8 mouse cellular contexts compared by ENCODE assay signal in the genomic region with DNA sequence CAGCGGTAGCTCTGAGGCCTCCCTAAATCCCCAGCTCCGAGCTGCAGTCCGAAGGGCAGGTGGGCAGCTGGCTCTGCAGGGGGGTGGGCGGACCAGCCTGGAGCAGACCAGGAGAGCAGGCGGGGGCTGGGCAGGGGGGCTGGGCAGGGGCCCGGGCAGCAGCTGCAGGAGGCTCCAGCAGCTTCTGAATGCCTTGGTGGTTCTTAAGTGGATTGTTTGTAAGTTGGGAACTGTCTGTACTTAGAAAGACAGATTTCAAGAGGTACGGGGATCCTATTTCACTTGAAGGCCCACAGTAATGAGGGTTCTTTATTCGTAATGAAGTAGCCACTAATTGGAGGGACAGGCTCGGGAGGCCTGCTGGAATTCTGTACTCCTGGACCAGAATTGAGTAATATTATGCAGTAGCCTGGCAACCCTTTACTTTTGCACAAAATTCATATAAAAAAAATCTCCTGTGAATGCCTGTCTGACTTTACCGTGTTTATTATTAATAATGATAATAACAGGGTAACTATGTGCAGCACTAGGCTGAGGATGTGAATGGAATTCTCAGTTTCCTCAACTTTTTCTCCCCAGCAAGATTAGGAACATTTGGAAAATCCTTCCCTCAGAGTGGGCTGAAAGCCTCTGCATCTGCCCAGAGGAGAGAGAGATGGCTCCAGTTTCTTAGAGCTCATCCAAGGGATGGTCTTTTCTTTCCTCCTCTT.
DNase-seq lines count a peak whose midpoint lies in the region; ATAC-seq lines count a peak whose summit lies in the region.

No protein-coding gene starts in this region.

- peak overlapping the region; percentile 51 for H3K27ac ChIP-seq in kidney, embryonic 16.5 days (ENCODE audit: low read length)
- H3K27ac ChIP-seq in forebrain, embryonic 16.5 days (ENCODE audit: low read length): no peak overlapping the region

- H3K9me3 ChIP-seq in kidney, embryonic 16.5 days (ENCODE audit: low read length): no peaks in the 10 kb centered on the region
- H3K9me3 ChIP-seq in forebrain, embryonic 16.5 days (ENCODE audit: control insufficient read depth, low read length): no peaks in the 10 kb centered on the region

- H3K9ac ChIP-seq in kidney, embryonic 16.5 days (replicated peaks; ENCODE audit: low read length): 0 out of 2 replicates have a peak overlapping the region, but pooled peaks have one; percentile 42
- no peak overlapping the region for H3K9ac ChIP-seq in forebrain, embryonic 16.5 days (replicated peaks; ENCODE audit: low read depth, low read length)

- WGBS in kidney, embryonic 16.5 days: 27% methylated on average over 10 of the region's 10 CpGs
- WGBS in forebrain, embryonic 16.5 days: 4% methylated on average over 10 of the region's 10 CpGs

- DNase-seq in kidney, adult 18-20 months: no peak
- DNase-seq in embryo, embryonic 10.5 days (ENCODE audit: low spot score): peak; percentile 41
- peak; percentile 15 for DNase-seq in mesoderm, embryonic 11.5 days (ENCODE audit: low read depth, low spot score)
- DNase-seq in urinary bladder, postnatal 14 days (ENCODE audit: low spot score): no peak
- no peak for DNase-seq in layer of hippocampus, adult 18-20 months (ENCODE audit: low spot score in 2 of 2)
- no peak for DNase-seq in urinary bladder, postnatal 36 days (ENCODE audit: low spot score in 2 of 2)

- peak; percentile 91 for ATAC-seq in kidney, embryonic 16.5 days (ENCODE audit: low FRiP score, low TSS enrichment)
- ATAC-seq in forebrain, embryonic 16.5 days: peak; percentile 83

- no peaks in the 10 kb centered on the region for H3K36me3 ChIP-seq in kidney, embryonic 16.5 days (ENCODE audit: insufficient read depth, low read length)
- H3K36me3 ChIP-seq in forebrain, embryonic 16.5 days (ENCODE audit: control insufficient read depth, insufficient read depth): no peaks in the 10 kb centered on the region

- no peak overlapping the region for H3K4me2 ChIP-seq in kidney, embryonic 16.5 days (replicated peaks; ENCODE audit: low read depth, low read length)
- H3K4me2 ChIP-seq in forebrain, embryonic 16.5 days (ENCODE audit: low read length): no peak overlapping the region

- no peak overlapping the region for H3K4me3 ChIP-seq in kidney, embryonic 16.5 days (ENCODE audit: low read length)
- H3K4me3 ChIP-seq in forebrain, embryonic 16.5 days (replicated peaks; ENCODE audit: low read length): no peak overlapping the region

- no peaks in the 10 kb centered on the region for H3K27me3 ChIP-seq in kidney, embryonic 16.5 days (ENCODE audit: insufficient read depth, low read length)
- H3K27me3 ChIP-seq in forebrain, embryonic 16.5 days (replicated peaks; ENCODE audit: control insufficient read depth, insufficient read depth, low read length): no peaks in the 10 kb centered on the region

- H3K4me1 ChIP-seq in kidney, embryonic 16.5 days (ENCODE audit: insufficient read depth, low read length): peaks cover 10% of the 10 kb centered on the region
- H3K4me1 ChIP-seq in forebrain, embryonic 16.5 days (replicated peaks; ENCODE audit: control insufficient read depth, insufficient read depth, low read length): peaks cover 10% of the 10 kb centered on the region; the same call in 1 of the 2 replicates

Comparison
In these comparisons a context has a peak if more than half of its experiments do, and no peak if none do; other contexts are left out.
1. DNase-seq: peak in embryo, embryonic 10.5 days (single experiment) and mesoderm, embryonic 11.5 days (single experiment); none in kidney, adult 18-20 months (single experiment), urinary bladder, postnatal 14 days (single experiment), layer of hippocampus, adult 18-20 months (0 of 2) and urinary bladder, postnatal 36 days (0 of 2).